Mouse (Mus musculus) CD4-positive helper T cell, adult 2 months (primary cell): ENCODE measurements around the gene Zmat1.
A peak's percentile ranks its signal among the peaks of the same experiment; 100 is the strongest.
"Not testable (repeated sequence)": the region's sequence is repeated elsewhere in the genome, so short reads cannot be mapped to it uniquely, and the experiment has no call there.

Experiments used
- DNase-seq: peaks from one replicate; pipeline ENCODE4 v3.0.0-alpha.2; 2012; ENCODE audit warnings: low read depth, missing footprints, low spot score

Zmat1 gene

GRCm38 (mm10) chrX:135008720-135009470, at the start of gene Zmat1:
Gene Zmat1, minus strand, starts transcription at chrX:135009209.
- DNase-seq: peak; percentile 93

GRCm38 (mm10) chrX:135053939-135054338, 44.9 kb upstream of the Zmat1 start:
- not testable (repeated sequence) for DNase-seq

GRCm38 (mm10) chrX:135035962-135036375, 27.0 kb upstream of the Zmat1 start:
- no peak for DNase-seq

GRCm38 (mm10) chrX:135025135-135025534, 16.1 kb upstream of the Zmat1 start:
- DNase-seq: no peak

- DNase-seq: no peak
Observed at GRCm38 (mm10) chrX:135011381-135011780, 2.4 kb upstream of the Zmat1 start.

GRCm38 (mm10) chrX:135009471-135009815, 434 bp upstream of the Zmat1 start:
- DNase-seq: no peak

- DNase-seq: peak; percentile 38
Observed at GRCm38 (mm10) chrX:135008021-135008420, 988 bp downstream of the Zmat1 start.

GRCm38 (mm10) chrX:134964546-134964945, 44.5 kb downstream of the Zmat1 start, which contains the start of gene Nxf2:
Gene Nxf2, minus strand, starts transcription at chrX:134964754.
- DNase-seq: no peak

GRCm38 (mm10) chrX:134963305-134964094, 45.5 kb downstream of the Zmat1 start:
- peak; percentile 85 for DNase-seq

GRCm38 (mm10) chrX:134930361-134930760, 78.6 kb downstream of the Zmat1 start:
- peak; percentile 23 for DNase-seq

- no peak for DNase-seq
Observed at GRCm38 (mm10) chrX:134929927-134930326, 79.1 kb downstream of the Zmat1 start.

- peak; percentile 17 for DNase-seq
Observed at GRCm38 (mm10) chrX:134925058-134925457, 84.0 kb downstream of the Zmat1 start.

GRCm38 (mm10) chrX:134923675-134924424, 85.2 kb downstream of the Zmat1 start:
- no peak for DNase-seq
